22 mouse cellular contexts compared by ENCODE assay signal in the genomic region with DNA sequence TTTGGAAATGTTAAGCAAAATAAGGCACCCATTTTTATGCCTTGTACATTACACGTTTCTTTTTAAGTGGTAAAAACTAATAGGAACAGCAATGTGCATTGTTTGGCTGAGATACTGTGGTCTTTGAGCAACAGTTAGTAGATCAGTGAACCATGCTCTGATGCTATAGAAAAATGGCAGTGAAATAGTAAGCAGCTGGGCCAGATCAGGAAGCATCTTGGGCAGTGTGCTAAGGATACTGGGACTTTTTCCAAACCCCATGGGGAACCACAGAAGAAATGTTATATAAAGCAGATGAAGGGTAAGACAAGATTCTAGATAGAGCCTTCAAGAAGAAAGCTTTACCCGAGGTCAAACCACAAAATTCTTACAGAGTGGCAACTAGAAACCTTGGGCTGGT.
A peak's percentile ranks its signal among the peaks of the same experiment; 100 is the strongest.
DNase-seq lines count a peak whose midpoint lies in the region; ATAC-seq and TF ChIP-seq lines count a peak whose summit lies in the region.
"Had no signal": no experiment of that assay in that cellular context is flagged by ENCODE, and none has a peak within 500 bp of the region (broad histone marks: within the 10 kb centered on the region; RNA-seq: fewer than 3 reads in every experiment).

No protein-coding gene starts in this region.

- H3K9ac ChIP-seq in hindbrain, postnatal 0 days (replicated peaks; ENCODE audit: low read length): no peak overlapping the region
- H3K9ac ChIP-seq in lung, embryonic 14.5 days: no peak overlapping the region
- H3K9ac ChIP-seq in lung, embryonic 16.5 days (ENCODE audit: low read length): no peak overlapping the region
- H3K9ac ChIP-seq in forebrain, postnatal 0 days: no peak overlapping the region
- H3K9ac ChIP-seq: embryonic facial prominence, embryonic 12.5 days; forebrain, embryonic 13.5 days; forebrain, embryonic 15.5 days had no signal

- no peaks in the 10 kb centered on the region for H3K36me3 ChIP-seq in hindbrain, postnatal 0 days (ENCODE audit: insufficient read depth, low read length)
- no peaks in the 10 kb centered on the region for H3K36me3 ChIP-seq in hindbrain, embryonic 10.5 days
- no peaks in the 10 kb centered on the region for H3K36me3 ChIP-seq in lung, embryonic 14.5 days (ENCODE audit: insufficient read depth)
- no peaks in the 10 kb centered on the region for H3K36me3 ChIP-seq in lung, embryonic 16.5 days (ENCODE audit: control insufficient read depth, insufficient read depth, low read length)
- H3K36me3 ChIP-seq in forebrain, postnatal 0 days (ENCODE audit: insufficient read depth): no peaks in the 10 kb centered on the region
- H3K36me3 ChIP-seq: embryonic facial prominence, embryonic 10.5 days; embryonic facial prominence, embryonic 12.5 days; forebrain, embryonic 15.5 days; G1E had no signal

- 60% methylated on average over 2 of the region's 2 CpGs for WGBS in hindbrain, postnatal 0 days
- 80% methylated on average over 2 of the region's 2 CpGs for WGBS in hindbrain, embryonic 10.5 days
- WGBS in lung, embryonic 14.5 days: 59% methylated on average over 2 of the region's 2 CpGs
- 39% methylated on average over 2 of the region's 2 CpGs for WGBS in lung, embryonic 16.5 days
- 59% methylated on average over 2 of the region's 2 CpGs for WGBS in forebrain, postnatal 0 days

- ATAC-seq in hindbrain, postnatal 0 days: no peak
- ATAC-seq in lung, embryonic 14.5 days (ENCODE audit: insufficient read depth): peak; percentile 35; the same call in 1 of the 2 replicates
- peak; percentile 81 for ATAC-seq in lung, embryonic 16.5 days (ENCODE audit: low read depth)
- ATAC-seq in forebrain, postnatal 0 days: no peak
- ATAC-seq: CD4-positive, CD25-positive, alpha-beta regulatory T cell, adult 4 months; forebrain, embryonic 13.5 days; forebrain, embryonic 15.5 days had no signal

- H3K27ac ChIP-seq in hindbrain, postnatal 0 days: no peak overlapping the region
- H3K27ac ChIP-seq in hindbrain, embryonic 10.5 days: no peak overlapping the region
- no peak overlapping the region for H3K27ac ChIP-seq in lung, embryonic 14.5 days (ENCODE audit: low read depth)
- no peak overlapping the region for H3K27ac ChIP-seq in lung, embryonic 16.5 days (ENCODE audit: low read length)
- no peak overlapping the region for H3K27ac ChIP-seq in forebrain, postnatal 0 days (ENCODE audit: low read depth, low read length)
- H3K27ac ChIP-seq: embryonic facial prominence, embryonic 10.5 days; embryonic facial prominence, embryonic 12.5 days; forebrain, embryonic 13.5 days; forebrain, embryonic 15.5 days had no signal

- TF ChIP-seq CTCF in hindbrain, postnatal 0 days (IDR thresholded peaks at IDR 0.05; ENCODE audit: low read depth): no peak
- TF ChIP-seq CTCF in lung, embryonic 14.5 days (IDR thresholded peaks at IDR 0.05; ENCODE audit: low read depth): no peak
- TF ChIP-seq CTCF in forebrain, postnatal 0 days (IDR thresholded peaks at IDR 0.05; ENCODE audit: low read depth): no peak

- DNase-seq in hindbrain, postnatal 0 days (ENCODE audit: low spot score): peak; percentile 15
- DNase-seq in hindbrain, embryonic 10.5 days (ENCODE audit: low spot score): no peak
- peak; percentile 83 for DNase-seq in lung, embryonic 14.5 days
- DNase-seq in lung, adult 18-20 months: no peak
- DNase-seq in lung, postnatal 10 days: no peak
- DNase-seq in Muller cell, postnatal 12 days (ENCODE audit: inconsistent ontology term): peak; percentile 26
- DNase-seq in forebrain, postnatal 0 days: no peak
- DNase-seq: adrenal gland, adult 2 months; adrenal gland, postnatal 10 days; adrenal gland, postnatal 25 days; B cell, adult 2 months; cerebellum, adult 11-12 months; cerebellum, adult 2 months; cerebellum, adult 9-10 months; cerebellum, postnatal 25 days had no signal

- H3K27me3 ChIP-seq in hindbrain, postnatal 0 days (ENCODE audit: insufficient read depth, low read length): no peaks in the 10 kb centered on the region
- no peaks in the 10 kb centered on the region for H3K27me3 ChIP-seq in hindbrain, embryonic 10.5 days (ENCODE audit: insufficient read depth, poor library complexity, severe bottlenecking)
- H3K27me3 ChIP-seq in lung, embryonic 14.5 days (ENCODE audit: insufficient read depth, low read length): no peaks in the 10 kb centered on the region
- H3K27me3 ChIP-seq in lung, embryonic 16.5 days (ENCODE audit: control insufficient read depth, insufficient read depth, low read depth, low read length): no peaks in the 10 kb centered on the region
- H3K27me3 ChIP-seq in forebrain, postnatal 0 days (ENCODE audit: insufficient read depth, low read length): no peaks in the 10 kb centered on the region
- H3K27me3 ChIP-seq: embryonic facial prominence, embryonic 12.5 days; forebrain, embryonic 13.5 days; forebrain, embryonic 15.5 days had no signal

- H3K4me1 ChIP-seq in hindbrain, postnatal 0 days (ENCODE audit: insufficient read depth, low read length): no peaks in the 10 kb centered on the region
- no peaks in the 10 kb centered on the region for H3K4me1 ChIP-seq in hindbrain, embryonic 10.5 days (replicated peaks)
- H3K4me1 ChIP-seq in lung, embryonic 14.5 days (ENCODE audit: insufficient read depth): no peaks in the 10 kb centered on the region
- H3K4me1 ChIP-seq in lung, embryonic 16.5 days (replicated peaks; ENCODE audit: control insufficient read depth, insufficient read depth, low read length): no peaks in the 10 kb centered on the region
- no peaks in the 10 kb centered on the region for H3K4me1 ChIP-seq in forebrain, postnatal 0 days (ENCODE audit: insufficient read depth)
- H3K4me1 ChIP-seq: embryonic facial prominence, embryonic 10.5 days; embryonic facial prominence, embryonic 12.5 days; forebrain, embryonic 13.5 days; forebrain, embryonic 15.5 days had no signal

- H3K9me3 ChIP-seq in hindbrain, postnatal 0 days (ENCODE audit: low read length): no peaks in the 10 kb centered on the region
- no peaks in the 10 kb centered on the region for H3K9me3 ChIP-seq in hindbrain, embryonic 10.5 days
- H3K9me3 ChIP-seq in lung, embryonic 14.5 days (ENCODE audit: low read depth, low read length): no peaks in the 10 kb centered on the region
- H3K9me3 ChIP-seq in lung, embryonic 16.5 days (ENCODE audit: control insufficient read depth, low read length): no peaks in the 10 kb centered on the region
- H3K9me3 ChIP-seq in forebrain, postnatal 0 days (ENCODE audit: low read length): no peaks in the 10 kb centered on the region
- H3K9me3 ChIP-seq: embryonic facial prominence, embryonic 10.5 days; embryonic facial prominence, embryonic 12.5 days; forebrain, embryonic 13.5 days; forebrain, embryonic 15.5 days; G1E had no signal

- no peak overlapping the region for H3K4me3 ChIP-seq in hindbrain, postnatal 0 days (ENCODE audit: low read length)
- no peak overlapping the region for H3K4me3 ChIP-seq in hindbrain, embryonic 10.5 days
- no peak overlapping the region for H3K4me3 ChIP-seq in lung, embryonic 14.5 days (ENCODE audit: low read depth, low read length)
- H3K4me3 ChIP-seq in lung, embryonic 16.5 days (ENCODE audit: low read length): no peak overlapping the region
- no peak overlapping the region for H3K4me3 ChIP-seq in forebrain, postnatal 0 days (ENCODE audit: low read depth, low read length)
- H3K4me3 ChIP-seq: embryonic facial prominence, embryonic 10.5 days; embryonic facial prominence, embryonic 12.5 days; forebrain, embryonic 13.5 days; forebrain, embryonic 15.5 days had no signal

- H3K4me2 ChIP-seq in hindbrain, postnatal 0 days (ENCODE audit: low read depth, low read length): no peak overlapping the region
- H3K4me2 ChIP-seq in lung, embryonic 14.5 days: no peak overlapping the region
- no peak overlapping the region for H3K4me2 ChIP-seq in lung, embryonic 16.5 days (ENCODE audit: low read depth, low read length)
- no peak overlapping the region for H3K4me2 ChIP-seq in forebrain, postnatal 0 days (ENCODE audit: low read depth)
- H3K4me2 ChIP-seq: embryonic facial prominence, embryonic 12.5 days; forebrain, embryonic 13.5 days; forebrain, embryonic 15.5 days had no signal

Comparison
In these comparisons a context has a peak if more than half of its experiments do, and no peak if none do; other contexts are left out.
1. DNase-seq: peak in hindbrain, postnatal 0 days (single experiment), lung, embryonic 14.5 days (single experiment) and Muller cell, postnatal 12 days (single experiment); none in hindbrain, embryonic 10.5 days (single experiment), lung, adult 18-20 months (0 of 2), lung, postnatal 10 days (single experiment) and forebrain, postnatal 0 days (single experiment).
2. ATAC-seq: peak in lung, embryonic 14.5 days (single experiment) and lung, embryonic 16.5 days (single experiment); none in hindbrain, postnatal 0 days (single experiment) and forebrain, postnatal 0 days (single experiment).